Mouse (Mus musculus) hematopoietic stem cell, adult 5-6 weeks (primary cell): ENCODE results near the gene Anxa2. TPM values are rescaled to one million over a fixed set of nuclear protein-coding genes. Genes with fewer than 3 reads are reported as not detected.

Source experiments
- ATAC-seq, 2 experiments: fragments of 125-278 bp in 1 of 2; replicated peaks in 1 of 2; 2 replicates each; pipeline ENCODE4 v1.8.0; 2016 to 2017; ENCODE audit warnings: inconsistent platforms in 2 of 2, mild to moderate bottlenecking in 2 of 2, moderate number of reproducible peaks in 2 of 2, low read depth in 1 of 2, moderate TSS enrichment in 1 of 2; ENCODE audit not compliant: low FRiP score in 2 of 2, poor library complexity in 2 of 2, severe bottlenecking in 2 of 2, insufficient read depth in 1 of 2, low TSS enrichment in 1 of 2
- total RNA-seq: library from RNA; stranded (forward); fragments of 172-1452, 232-1000 nt; gene quantifications from 2 replicates; pipeline ENCODE4 v1.2.3, GENCODE M21; 2017

Gene Anxa2
- total RNA-seq, 1 experiment from 2014 or later = 47.5 TPM

DNA sequence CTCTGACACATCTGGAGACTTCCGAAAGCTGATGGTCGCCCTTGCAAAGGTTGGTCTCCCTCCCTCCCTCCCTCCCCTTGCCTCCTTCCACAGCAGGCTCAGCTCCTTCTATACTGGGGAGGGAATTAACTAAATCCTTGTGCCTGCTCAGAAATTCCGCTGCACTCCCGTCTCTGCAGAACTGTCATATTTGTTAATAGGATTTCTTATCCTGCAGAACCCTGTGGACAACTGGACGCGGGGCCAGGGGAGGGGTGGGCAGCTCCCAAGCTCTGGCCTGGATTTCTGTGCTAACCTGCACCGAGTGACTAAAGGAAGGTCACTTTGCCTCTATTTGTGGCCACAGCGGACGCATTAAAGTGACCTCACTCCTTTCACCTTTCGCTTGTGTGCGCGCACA is 30.4 kb downstream of the Anxa2 start:
- ATAC-seq = no peak

DNA sequence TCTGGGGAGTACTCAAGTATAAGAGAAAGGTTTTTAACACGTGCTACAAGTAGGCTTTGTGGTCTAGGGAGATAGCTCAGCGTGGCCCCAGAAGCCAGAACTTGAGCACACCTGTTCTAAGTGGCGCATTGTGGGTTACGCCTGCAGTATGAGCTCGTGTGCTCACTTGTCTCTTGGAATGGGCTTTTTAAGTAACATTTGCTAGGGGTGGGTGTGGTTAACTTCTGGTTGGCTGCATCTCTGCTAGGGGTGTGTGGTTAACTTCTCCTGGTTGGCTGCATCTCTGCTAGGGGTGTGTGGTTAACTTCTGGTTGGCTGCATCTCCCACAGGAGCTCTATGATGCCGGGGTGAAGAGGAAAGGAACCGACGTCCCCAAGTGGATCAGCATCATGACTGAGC is 32.7 kb downstream of the Anxa2 start:
- no peak for ATAC-seq

DNA sequence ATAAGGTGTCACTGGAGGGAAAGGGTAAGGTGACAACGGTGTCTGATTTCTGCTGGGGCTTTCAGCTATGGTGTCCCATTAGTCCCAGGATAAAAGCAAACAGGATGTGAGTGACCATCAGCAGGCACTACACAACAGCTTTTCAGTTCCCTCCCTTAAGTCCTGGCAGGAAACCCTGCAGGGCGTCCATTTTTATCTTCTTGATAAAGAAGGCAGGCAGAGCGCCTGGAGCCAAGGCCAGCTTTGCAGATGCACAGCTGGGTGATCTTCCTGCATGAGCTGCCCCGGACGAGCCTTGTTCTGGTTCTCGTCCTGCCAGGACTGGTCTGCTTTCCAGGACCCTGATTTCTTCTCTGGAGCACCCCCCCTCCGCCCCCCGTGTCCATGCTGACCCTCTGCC is 35.1 kb downstream of the Anxa2 start:
- ATAC-seq = no peak

DNA sequence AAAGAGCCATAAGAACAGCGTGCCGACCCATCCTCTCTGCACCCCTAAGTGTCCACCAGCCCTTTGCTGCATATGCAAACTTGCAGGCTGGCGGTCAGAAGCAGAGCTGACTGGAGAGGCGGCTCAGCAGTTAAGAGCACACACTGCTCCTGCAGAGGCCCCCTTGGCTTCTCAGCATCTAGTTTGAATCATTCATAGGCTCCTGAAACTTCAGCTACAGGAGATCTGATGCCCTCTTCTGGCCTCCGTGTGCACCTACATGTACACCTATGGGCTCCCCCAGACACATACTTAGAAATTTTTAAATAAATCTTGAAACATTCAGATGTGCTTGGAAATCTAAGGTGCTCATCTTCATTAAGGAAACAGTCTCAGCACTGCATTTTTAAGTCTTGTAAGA is 35.6 kb downstream of the Anxa2 start:
- no peak for ATAC-seq

DNA sequence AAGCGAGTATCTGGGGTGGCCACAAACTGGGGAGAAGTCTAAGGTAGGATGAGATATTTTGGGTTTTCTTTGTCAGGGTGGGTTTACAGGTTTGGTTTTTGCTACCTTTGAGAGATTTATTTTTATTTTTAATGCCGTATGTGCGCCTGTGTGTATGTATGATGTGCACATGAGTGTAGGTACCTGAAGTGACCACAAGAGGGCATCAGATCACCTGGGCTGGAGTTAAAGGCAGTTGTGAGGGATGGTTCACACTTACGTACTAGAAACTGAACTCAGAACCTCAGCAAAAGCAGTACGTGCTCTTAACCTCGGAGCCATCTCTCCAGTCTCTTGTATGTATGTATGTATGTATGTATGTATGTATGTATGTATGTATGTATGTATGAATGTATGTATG is 39.4 kb downstream of the Anxa2 start:
- ATAC-seq = 0 out of 4 replicates have a peak, but pooled peaks of 1 of the 2 experiments have one; percentile 7

DNA sequence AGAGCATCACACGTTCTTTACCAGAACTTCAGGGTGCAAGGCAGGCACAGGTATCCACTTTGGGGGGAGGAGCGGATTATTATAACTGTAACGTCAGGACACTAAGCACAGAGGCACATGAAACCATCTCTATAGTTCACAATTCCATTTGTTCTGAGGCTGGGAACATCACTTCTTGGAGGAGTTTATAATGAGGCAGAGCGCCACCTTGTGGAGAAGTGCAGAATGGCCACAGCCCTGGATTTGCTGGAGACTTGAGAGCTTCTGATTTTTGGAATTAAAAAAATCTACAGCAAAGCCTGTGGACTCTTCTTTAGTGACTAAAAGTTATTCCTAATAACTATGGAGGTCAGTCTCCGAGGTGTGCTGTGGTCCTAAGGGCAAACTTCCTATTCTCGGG is 49.1 kb downstream of the Anxa2 start:
- ATAC-seq = no peak

DNA sequence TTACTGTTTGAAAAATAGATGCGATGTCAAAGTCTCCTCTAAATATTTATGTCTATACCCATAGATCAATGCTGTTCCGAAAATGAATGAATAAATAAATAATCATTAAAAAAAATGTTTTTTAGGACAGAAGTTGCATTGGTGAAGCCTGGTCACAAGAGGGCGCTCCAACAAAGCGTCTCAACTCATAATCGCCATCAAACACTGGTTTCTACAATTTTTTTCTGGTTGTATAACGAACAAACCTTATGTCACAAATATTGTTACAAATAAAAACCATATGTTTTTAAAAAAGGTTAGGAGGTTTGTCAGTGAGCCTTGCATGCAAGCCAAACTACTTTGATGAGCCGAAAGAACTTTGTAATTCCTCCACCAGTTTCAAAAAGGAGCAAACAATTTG is 52.2 kb downstream of the Anxa2 start:
- ATAC-seq = no peak

DNA sequence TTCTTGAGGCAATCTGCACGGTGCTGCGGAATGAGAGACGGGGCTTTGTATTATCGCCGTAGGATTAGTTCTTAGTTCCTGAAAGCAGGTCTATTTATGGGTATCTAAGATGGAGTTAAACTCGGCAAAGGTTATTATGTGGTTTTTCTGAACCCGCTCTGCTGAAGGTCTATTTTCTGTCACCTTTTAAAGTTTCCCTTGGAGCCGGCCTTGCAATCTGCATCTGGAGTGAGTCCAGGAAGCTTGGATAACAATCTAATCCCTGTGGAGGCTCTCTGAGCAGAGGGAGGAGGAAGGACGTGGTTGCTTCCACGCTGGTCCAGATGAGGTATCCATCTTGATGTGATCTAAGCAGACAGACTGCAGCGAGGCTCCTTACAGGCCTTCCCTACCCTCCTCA is 53.8 kb downstream of the Anxa2 start:
- ATAC-seq = no peak

DNA sequence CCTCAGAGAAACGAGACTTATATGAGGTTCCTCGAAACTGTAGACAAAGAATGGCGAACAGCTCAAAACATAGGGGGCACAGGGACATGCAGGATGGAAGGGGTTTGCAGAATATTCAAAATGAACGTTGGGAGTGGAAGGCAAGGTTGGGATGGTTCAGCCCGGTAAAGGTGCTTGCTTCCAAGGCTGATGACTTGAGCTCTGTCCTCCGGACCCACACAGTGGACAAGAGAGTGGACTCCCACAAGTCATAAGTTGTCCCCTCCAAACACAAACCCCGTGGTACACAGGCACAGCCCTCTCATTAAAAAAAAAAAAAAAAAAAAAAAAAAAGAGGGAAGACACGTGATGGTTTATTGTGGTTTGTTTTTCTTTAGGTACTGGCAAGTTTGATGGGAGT is 54.6 kb downstream of the Anxa2 start:
- no peak for ATAC-seq

DNA sequence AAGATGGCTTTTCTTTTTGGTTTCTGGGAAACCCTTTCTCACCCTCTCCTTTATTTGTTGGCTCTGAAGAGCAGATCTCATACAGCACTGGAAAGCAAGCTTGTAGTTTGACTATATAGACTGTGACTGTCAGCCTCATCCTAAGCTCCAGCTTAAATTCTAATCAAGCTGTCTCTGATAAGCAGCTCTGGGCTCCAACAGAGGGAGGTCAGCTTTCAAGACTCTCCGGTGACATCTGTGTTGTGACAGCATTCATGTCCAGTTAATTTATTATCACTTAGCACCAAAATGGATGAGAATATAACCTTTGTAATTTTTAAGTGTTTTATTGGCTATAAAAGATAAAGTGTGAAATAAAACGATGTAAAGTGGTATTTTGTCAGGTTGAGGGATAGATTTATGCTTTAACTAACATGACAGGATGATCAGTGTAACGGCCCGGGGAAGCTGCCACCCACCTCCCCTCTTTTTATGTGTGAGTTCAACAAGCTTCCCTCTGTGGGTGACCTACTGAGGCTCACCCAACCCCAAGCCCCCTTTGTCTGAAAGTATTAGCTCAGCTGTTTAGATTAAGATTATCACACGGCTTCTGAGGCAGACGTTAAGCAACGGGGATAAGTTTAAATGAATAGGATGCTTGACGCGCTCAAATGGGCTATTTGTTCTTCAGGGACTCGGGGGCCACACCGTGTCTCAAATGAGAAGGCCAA is 58.6 kb downstream of the Anxa2 start:
- ATAC-seq = no peak

DNA sequence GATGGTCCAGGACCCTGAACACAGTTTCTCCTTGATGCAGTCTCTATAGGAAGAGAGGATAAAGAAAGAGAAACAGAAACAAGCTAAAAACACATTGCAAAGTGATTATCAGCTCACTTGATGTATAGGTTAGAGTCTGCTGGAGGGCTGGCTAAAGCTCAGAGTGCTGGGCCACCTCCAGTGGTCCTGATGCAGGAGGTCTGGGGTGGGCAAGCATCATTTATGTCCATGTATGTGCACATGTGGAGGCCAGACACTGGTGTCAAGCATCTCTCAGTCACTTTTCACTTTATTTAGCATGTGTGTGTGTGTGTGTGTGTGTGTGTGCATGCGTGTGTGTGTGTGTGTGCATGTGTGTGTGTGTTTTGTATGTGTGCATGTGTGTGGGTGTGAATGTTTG is 59.3 kb downstream of the Anxa2 start:
- no peak for ATAC-seq

DNA sequence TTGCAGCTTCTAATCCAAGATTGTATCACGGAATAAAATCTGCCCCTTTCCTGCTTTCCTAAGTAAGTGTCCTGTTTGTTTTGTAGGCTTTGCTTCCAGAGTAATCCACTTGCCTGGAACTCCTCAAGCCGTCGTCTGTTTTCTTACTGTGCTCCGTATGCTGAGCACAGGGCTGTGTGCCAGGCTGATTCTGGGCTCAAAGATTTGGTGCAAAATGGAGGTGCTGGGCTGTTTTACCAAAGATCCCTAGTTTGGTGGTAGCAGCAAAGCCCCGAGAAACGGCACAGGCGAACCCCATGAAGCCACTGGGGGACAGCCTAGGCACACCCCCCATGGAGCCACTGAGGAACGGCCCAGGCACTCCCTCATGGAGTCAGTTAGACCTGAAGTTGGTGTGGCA is 60.8 kb downstream of the Anxa2 start:
- ATAC-seq = no peak

DNA sequence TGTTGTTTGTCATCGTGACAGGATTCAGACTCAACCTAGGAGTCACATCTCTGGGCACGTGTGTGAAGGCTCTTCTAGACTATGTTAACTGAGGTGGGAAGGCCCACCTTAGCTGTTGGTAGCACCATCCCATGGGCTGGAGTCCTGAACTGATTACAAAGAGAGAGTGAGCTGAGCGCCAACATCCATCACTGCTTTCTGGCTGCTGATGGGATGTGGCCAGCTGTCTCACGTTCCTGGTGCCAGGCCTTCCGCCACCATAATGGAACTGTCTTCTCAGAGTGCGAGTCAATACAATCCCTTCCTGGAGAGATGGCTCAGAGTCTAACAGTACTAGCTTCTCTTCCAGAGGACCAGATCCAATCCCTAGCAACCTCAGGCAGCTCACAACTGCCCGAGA is 62.0 kb downstream of the Anxa2 start:
- no peak for ATAC-seq

DNA sequence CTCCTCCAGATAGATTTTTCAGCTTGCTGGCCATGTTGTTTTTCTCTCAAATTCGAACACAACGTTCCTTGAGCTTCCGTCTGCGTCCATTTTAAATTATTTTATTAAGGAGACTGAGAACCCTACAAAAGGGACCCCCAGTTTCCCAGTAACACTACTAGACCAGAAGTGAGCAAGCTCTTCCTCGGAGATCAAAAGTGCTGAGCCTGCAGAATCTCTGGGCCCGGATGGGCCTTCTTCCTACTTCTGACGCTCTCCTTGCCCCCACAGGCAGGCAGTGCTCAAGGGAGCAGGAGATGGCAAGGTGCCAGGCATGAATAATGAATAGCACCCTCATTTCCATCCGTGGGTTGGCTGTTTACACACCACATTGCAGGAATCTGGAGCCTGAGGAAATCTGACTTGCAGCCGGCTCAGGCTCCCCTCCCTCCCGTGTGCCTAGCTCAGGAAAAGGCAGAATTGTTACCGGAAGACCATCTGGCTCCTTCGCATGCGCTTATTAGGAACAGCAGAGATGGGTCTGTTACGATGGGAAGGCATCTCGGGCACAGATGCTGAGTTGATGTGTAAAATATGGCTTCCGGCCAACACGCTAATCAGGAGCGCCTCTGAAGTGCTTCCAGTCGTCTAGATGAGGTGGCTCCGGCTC is 64.1 kb downstream of the Anxa2 start:
- ATAC-seq = no peak

Other genes with a start within 250 kb of the Anxa2 start
- gene Ice2, start 55.7 kb upstream of the Anxa2 start, total RNA-seq = 23.4 and 26.0 TPM in 2 replicates